Mouse (Mus musculus) hindbrain, embryonic 15.5 days (tissue): ENCODE measurements at regions not wholly inside any gene's neighbourhood (a gene's known extent, or its start where the extent isn't known, plus 50 kb on each side); places are given as distances from the start of the nearest gene placed in this dataset.
A peak's percentile ranks its signal among the peaks of the same experiment; 100 is the strongest.

Experiments
- ATAC-seq: fragments of 200-750 bp; cut with Nextera tagmentation; 2 replicates; pipeline ENCODE4 v1.8.0; 2017; ENCODE audit warnings: low read depth, moderate number of reproducible peaks, moderate TSS enrichment; ENCODE audit not compliant: low FRiP score
- H3K27ac ChIP-seq: fragments of 300-500 bp; sonication (generic); replicated peaks from 2 replicates; pipeline ENCODE4 v1.5.1; 2015; ENCODE audit warnings: mild to moderate bottlenecking, inconsistent platforms
- H3K27me3 ChIP-seq: fragments of 300-500 bp; sonication (generic); 2 replicates; pipeline ENCODE4 v1.6.1; 2015; ENCODE audit warnings: control low read depth, inconsistent platforms
- H3K36me3 ChIP-seq: fragments of 300-500 bp; sonication (generic); 2 replicates; pipeline ENCODE4 v1.6.1; 2015; ENCODE audit warnings: control low read depth, inconsistent platforms
- H3K4me1 ChIP-seq: fragments of 300-500 bp; sonication (generic); replicated peaks from 2 replicates; pipeline ENCODE4 v1.6.1; 2015; ENCODE audit warnings: control low read depth, inconsistent platforms
- H3K4me2 ChIP-seq: fragments of 300-500 bp; sonication (generic); 2 replicates; pipeline ENCODE4 v1.6.1; 2015; ENCODE audit warnings: moderate library complexity, mild to moderate bottlenecking, inconsistent platforms
- H3K4me3 ChIP-seq: fragments of 300-500 bp; sonication (generic); 2 replicates; pipeline ENCODE4 v1.5.1; 2015; ENCODE audit warnings: mild to moderate bottlenecking, inconsistent platforms
- H3K9ac ChIP-seq: fragments of 300-500 bp; sonication (generic); 2 replicates; pipeline ENCODE4 v1.6.1; 2015; ENCODE audit warnings: inconsistent platforms
- H3K9me3 ChIP-seq: fragments of 300-500 bp; sonication (generic); 2 replicates; pipeline ENCODE4 v1.6.1; 2016; ENCODE audit warnings: control low read depth, inconsistent platforms
- WGBS: fragments of 180-500 bp; shearing (Covaris S2); methylation state at CpG from one replicate; pipeline ENCODE4 v1.1.7; 2015; 5-methylcytosine and 5-hydroxymethylcytosine counted together

DNA sequence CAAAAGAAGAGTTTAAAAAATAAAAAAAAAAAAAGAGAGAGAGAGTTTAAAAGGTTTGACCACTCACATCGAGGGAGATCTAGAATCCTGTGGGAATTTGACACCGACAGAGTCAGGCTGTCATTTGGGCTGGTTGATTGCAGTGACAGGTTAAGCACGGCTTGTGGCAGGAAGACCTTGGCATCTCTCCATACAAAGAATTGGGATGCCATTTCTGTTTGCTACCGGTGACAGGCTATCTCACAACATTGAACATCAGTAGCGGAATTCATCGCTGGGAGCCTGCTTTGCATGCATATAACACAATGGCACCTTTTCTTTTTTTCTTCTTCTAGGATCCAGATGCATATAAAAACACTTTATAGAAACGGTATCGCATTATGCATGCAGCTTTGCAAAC lies 53.7 kb upstream of the Gm26657 start:
- no peak overlapping the region for H3K9ac ChIP-seq
- ATAC-seq, result no peak
- WGBS, result 50% methylated on average over 8 of the region's 8 CpGs
- H3K9me3 ChIP-seq, result no peaks in the 10 kb centered on the region
- no peaks in the 10 kb centered on the region for H3K27me3 ChIP-seq
- peaks cover 11% of the 10 kb centered on the region for H3K4me1 ChIP-seq
- H3K4me3 ChIP-seq, result no peak overlapping the region
- H3K4me2 ChIP-seq, result no peak overlapping the region
- no peaks in the 10 kb centered on the region for H3K36me3 ChIP-seq
- no peak overlapping the region for H3K27ac ChIP-seq

DNA sequence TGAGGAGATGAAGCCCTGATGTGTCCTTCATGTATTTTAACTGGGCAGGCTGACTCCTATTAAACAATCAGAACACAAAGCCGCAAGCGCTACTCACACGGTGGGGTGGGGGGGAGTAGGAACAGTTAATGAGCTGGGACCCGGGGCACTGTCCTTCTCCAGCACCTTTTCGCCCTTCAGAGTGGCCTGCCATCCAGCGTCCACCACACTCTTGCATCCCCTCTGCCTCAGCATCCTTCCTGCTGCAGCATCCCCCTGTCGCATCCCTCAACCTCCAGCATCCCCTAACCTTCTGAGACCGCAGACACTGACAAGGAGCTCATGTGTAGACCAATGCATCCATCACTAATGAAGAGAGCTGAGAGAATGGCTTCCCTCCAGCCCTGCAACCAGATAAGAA lies 54.2 kb upstream of the Gm26657 start:
- 37% methylated on average over 8 of the region's 8 CpGs for whole genome bisulfite sequencing
- Histone ChIP-seq H3K27ac (no peak overlapping the region), H3K27me3 (no peaks in the 10 kb centered on the region), H3K36me3 (no peaks in the 10 kb centered on the region), H3K4me2 (peak overlapping the region; percentile 41), H3K9me3 (no peaks in the 10 kb centered on the region), H3K9ac (no peak overlapping the region), H3K4me1 (peaks cover 11% of the 10 kb centered on the region), H3K4me3 (no peak overlapping the region)
- ATAC-seq, result 0 out of 2 replicates have a peak, but pooled peaks have one; percentile 32

DNA sequence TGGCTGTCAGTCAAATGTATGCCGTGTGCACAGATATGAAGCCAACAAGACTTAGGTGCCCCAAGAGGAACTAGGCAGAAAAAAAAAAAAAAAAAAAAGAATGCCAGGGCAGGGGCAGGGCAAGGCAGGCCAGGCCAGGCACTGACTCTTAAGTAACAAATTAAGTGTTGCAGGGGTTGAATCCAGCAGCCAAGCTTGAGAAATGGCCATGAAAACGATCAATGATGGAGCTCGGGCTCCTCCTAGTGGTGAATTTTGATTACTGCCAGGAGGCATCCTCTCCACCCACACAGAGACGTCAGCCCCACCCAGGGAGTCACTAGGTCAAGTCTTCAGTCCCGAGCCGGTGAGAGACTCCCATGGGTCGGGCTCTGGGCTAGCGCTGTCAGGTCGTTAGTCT lies 54.7 kb upstream of the Gm26657 start:
- peaks cover 11% of the 10 kb centered on the region for H3K4me1 ChIP-seq
- H3K27ac ChIP-seq, result no peak overlapping the region
- H3K36me3 ChIP-seq, result no peaks in the 10 kb centered on the region
- no peak overlapping the region for H3K4me3 ChIP-seq
- no peak overlapping the region for H3K9ac ChIP-seq
- ATAC-seq, result peak; percentile 86
- no peaks in the 10 kb centered on the region for H3K27me3 ChIP-seq
- peak overlapping the region; percentile 41 for H3K4me2 ChIP-seq
- 6% methylated on average over 9 of the region's 9 CpGs for WGBS
- no peaks in the 10 kb centered on the region for H3K9me3 ChIP-seq

DNA sequence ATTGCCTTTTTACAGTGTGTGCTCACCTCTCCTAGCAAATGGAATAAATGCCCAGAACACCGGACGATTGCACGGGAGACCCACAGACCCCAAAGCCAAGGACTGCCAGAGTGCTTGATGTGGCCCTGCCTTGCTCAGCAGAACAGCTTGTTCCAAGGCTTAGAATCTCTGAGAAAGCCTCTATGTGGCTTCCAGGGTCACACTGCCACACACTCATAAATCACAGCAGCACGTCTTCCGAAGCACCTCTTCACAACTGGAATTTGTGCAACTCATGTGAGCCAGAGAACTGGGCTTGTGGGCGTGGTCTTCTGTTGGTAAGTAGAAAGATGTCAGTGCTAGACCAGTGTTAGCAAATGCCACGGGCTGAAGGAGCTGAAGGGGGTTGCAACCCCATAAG lies 55.8 kb upstream of the Gm26657 start:
- H3K9ac ChIP-seq, result no peak overlapping the region
- H3K27me3 ChIP-seq, result no peaks in the 10 kb centered on the region
- WGBS, result 85% methylated on average over 7 of the region's 7 CpGs
- H3K4me2 ChIP-seq, result no peak overlapping the region
- no peak for ATAC-seq
- H3K27ac ChIP-seq, result no peak overlapping the region
- H3K36me3 ChIP-seq, result no peaks in the 10 kb centered on the region
- H3K4me1 ChIP-seq, result peaks cover 11% of the 10 kb centered on the region
- no peaks in the 10 kb centered on the region for H3K9me3 ChIP-seq
- H3K4me3 ChIP-seq, result no peak overlapping the region

DNA sequence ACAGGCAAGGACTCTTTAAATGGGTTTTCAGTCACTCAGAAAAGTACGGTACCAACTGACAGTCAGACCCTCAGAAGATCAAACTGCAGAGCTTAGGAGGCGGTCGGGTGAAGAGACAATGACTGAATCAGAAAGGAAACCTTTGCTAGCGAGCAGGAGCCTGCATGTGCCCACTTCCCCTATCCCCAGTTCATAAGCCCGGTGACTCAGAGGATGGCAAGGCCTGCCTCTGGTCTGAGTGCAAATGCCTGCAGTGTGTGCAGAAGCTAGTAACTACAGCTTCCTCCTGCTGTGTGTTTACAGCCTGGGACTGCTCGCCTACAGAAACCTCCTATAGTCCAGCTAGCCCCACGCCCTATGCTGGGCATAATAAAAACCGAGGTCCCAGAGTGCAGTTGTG lies 58.7 kb upstream of the Gm26657 start:
- no peak for ATAC-seq

DNA sequence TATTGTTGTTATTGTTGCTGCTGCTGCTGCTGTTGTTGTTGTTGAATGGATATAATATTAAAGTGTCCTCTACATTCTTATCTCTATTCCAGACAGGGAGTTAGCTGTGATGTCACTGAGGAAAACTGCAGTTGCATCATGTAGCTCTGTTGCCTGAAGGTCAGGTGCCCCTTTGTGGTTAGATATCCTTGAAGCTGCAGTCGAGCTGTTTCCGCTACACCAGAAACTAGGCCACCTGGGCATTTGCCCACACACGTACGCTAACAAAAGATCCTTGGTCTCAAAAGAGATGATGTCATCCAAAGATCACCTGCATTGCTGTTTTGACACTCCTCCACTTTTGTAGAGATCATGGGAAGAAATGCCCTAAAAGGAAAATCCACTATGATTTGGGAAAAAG lies 66.0 kb upstream of the Gm26657 start:
- H3K4me3 ChIP-seq, result no peak overlapping the region
- no peaks in the 10 kb centered on the region for H3K36me3 ChIP-seq
- ATAC-seq, result no peak
- H3K27ac ChIP-seq, result no peak overlapping the region
- no peaks in the 10 kb centered on the region for H3K4me1 ChIP-seq
- no peak overlapping the region for H3K4me2 ChIP-seq
- no peaks in the 10 kb centered on the region for H3K9me3 ChIP-seq
- H3K9ac ChIP-seq, result no peak overlapping the region
- 90% methylated on average over 4 of the region's 4 CpGs for WGBS
- H3K27me3 ChIP-seq, result no peaks in the 10 kb centered on the region

More for the DNA sequence above, 58.7 kb upstream of the Gm26657 start:
- Histone ChIP-seq H3K36me3 (no peaks in the 10 kb centered on the region), H3K4me2 (no peak overlapping the region), H3K9ac (no peak overlapping the region), H3K9me3 (no peaks in the 10 kb centered on the region), H3K27me3 (no peaks in the 10 kb centered on the region), H3K4me1 (peaks cover 8% of the 10 kb centered on the region), H3K4me3 (no peak overlapping the region), H3K27ac (no peak overlapping the region)
- 81% methylated on average over 8 of the region's 8 CpGs for WGBS

DNA sequence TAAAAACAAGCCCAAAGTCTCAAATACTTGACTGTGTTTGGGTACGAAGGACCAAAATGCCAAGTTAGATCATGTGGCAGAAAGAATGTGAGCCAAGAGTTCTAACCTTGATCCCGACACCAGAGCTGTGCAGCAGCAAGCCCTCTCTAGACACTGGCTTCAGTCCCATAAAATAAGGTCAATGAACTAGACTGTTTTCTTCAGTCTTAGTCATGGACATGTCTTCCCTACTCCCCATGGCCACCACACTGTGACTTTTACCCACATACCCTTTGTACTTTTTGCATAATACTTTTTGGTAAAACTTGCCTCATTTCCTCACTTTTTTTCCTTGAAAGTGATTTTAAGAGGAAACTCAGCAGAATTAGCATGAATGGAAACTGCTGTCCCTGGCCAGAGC lies 74.9 kb upstream of the Gm26657 start:
- Histone ChIP-seq H3K9me3 (no peaks in the 10 kb centered on the region), H3K27ac (no peak overlapping the region), H3K27me3 (no peaks in the 10 kb centered on the region), H3K4me2 (no peak overlapping the region), H3K9ac (no peak overlapping the region), H3K4me1 (no peaks in the 10 kb centered on the region), H3K36me3 (no peaks in the 10 kb centered on the region), H3K4me3 (no peak overlapping the region)
- 94% methylated on average over 2 of the region's 2 CpGs for WGBS
- ATAC-seq, result no peak

DNA sequence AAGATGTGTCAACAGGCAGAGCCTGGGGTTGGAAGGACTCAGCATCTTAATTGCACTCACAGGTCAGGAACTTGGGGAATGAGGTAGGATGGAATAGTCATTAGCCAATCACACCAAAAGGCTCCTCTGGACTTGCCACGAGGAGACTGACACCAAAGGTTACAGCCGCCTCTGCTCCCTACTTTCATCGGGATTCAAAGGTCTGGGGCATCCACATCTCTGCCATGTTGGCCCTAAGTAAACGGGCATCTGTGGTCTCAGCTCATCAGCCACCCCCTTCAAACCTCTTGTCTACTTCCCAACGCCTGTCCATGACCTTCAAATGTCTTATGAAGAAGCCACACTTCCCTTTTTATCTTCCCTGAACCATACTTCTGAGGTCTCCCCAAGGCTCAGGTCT lies 78.1 kb upstream of the Gm26657 start:
- ATAC-seq, result no peak
- Histone ChIP-seq H3K4me1 (no peaks in the 10 kb centered on the region), H3K4me3 (no peak overlapping the region), H3K27ac (no peak overlapping the region), H3K9ac (no peak overlapping the region), H3K27me3 (no peaks in the 10 kb centered on the region), H3K36me3 (no peaks in the 10 kb centered on the region), H3K4me2 (no peak overlapping the region), H3K9me3 (no peaks in the 10 kb centered on the region)
- WGBS, result 86% methylated on average over 5 of the region's 5 CpGs

DNA sequence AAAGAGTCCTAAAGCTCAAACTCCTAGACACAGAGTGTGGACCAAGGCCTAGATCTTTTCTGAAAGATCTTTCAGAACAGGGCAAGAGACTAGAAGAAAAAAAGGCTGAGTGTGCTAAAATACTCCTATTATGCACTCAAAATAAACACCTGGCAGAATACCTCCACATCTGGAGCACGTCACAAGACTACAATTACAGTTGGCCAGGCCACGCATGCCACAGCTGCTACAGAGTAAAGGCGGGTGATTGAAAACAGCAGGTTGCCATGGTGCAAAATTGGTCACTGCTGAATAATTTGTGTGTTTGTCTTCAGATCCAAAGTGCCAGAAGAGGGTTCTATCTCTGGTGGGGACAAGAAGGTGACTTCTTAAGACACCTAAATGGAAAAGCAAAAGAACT lies 82.8 kb upstream of the Gm26657 start:
- no peak overlapping the region for H3K9ac ChIP-seq
- no peaks in the 10 kb centered on the region for H3K9me3 ChIP-seq
- no peaks in the 10 kb centered on the region for H3K36me3 ChIP-seq
- ATAC-seq, result no peak
- no peaks in the 10 kb centered on the region for H3K27me3 ChIP-seq
- H3K27ac ChIP-seq, result no peak overlapping the region
- 73% methylated on average over 3 of the region's 3 CpGs for WGBS
- H3K4me1 ChIP-seq, result no peaks in the 10 kb centered on the region
- no peak overlapping the region for H3K4me2 ChIP-seq
- H3K4me3 ChIP-seq, result no peak overlapping the region

DNA sequence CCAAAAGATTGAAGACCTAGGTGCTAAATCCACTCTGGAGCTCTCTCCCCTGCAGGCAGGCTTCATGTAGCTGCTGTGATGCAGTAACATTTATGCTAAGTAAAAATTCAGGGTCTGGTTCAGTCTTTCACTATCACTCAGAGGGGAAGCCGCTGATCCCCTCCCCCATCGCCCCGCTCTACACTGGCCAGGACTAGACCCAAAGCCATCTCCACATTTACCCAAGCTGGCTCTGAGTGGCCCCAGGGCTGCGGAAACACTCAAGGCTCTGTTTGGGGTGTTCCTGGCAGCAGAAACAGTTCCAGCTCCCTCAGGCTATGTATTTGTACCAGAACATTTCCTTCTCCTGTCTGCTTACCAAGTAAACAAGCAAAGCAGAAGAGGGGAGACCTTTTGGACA lies 85.5 kb upstream of the Gm26657 start:
- ATAC-seq, result no peak
- no peak overlapping the region for H3K4me3 ChIP-seq
- H3K27me3 ChIP-seq, result no peaks in the 10 kb centered on the region
- H3K36me3 ChIP-seq, result no peaks in the 10 kb centered on the region
- no peaks in the 10 kb centered on the region for H3K9me3 ChIP-seq
- H3K9ac ChIP-seq, result no peak overlapping the region
- H3K4me1 ChIP-seq, result no peaks in the 10 kb centered on the region
- WGBS, result 78% methylated on average over 4 of the region's 4 CpGs
- H3K4me2 ChIP-seq, result no peak overlapping the region
- no peak overlapping the region for H3K27ac ChIP-seq

DNA sequence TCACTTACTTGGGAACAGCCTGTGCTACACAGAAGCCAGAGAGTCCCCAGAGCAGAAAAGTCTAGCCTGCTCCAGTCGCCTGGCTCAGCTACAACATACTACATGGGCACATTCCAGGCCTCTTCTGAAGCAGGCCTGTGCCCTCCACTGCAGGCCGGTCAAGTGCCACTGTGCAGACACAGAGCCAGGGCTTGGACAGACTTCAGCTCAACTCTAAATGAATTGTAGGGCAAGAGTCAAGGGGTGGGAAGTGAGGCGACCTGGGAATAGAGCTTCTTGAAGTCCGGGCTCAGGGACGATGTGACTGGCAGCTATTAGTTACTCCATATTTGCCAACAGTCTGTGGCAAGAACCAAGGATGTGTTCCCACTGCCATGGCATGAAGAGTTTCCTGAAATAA lies 87.1 kb upstream of the Gm26657 start:
- no peak for ATAC-seq
- Histone ChIP-seq H3K4me2 (no peak overlapping the region), H3K36me3 (no peaks in the 10 kb centered on the region), H3K9ac (no peak overlapping the region), H3K27ac (no peak overlapping the region), H3K4me3 (no peak overlapping the region), H3K27me3 (no peaks in the 10 kb centered on the region), H3K4me1 (no peaks in the 10 kb centered on the region), H3K9me3 (no peaks in the 10 kb centered on the region)
- 86% methylated on average over 5 of the region's 5 CpGs for WGBS

DNA sequence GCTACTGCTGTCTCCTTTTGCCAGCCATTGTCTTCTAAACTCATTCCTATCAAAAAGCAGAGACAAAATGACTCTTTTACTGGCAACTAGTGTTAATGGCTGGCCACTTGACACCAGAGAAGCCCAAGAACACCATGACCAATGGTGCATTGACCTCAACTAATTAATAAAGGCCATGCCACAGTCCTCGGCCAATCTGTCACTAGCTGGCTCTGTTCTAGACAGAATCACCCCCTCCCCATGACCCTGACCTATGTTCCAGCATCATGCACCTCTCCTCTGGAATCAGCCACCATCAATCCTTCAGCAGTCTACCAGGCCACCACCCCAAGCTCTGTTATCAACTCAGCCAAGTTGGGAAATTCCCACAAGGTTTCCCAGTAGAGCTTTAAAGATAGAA lies 90.1 kb upstream of the Gm26657 start:
- H3K4me3 ChIP-seq, result no peak overlapping the region
- H3K36me3 ChIP-seq, result no peaks in the 10 kb centered on the region
- no peak overlapping the region for H3K9ac ChIP-seq
- no peak overlapping the region for H3K4me2 ChIP-seq
- no peak overlapping the region for H3K27ac ChIP-seq
- ATAC-seq, result no peak
- no peaks in the 10 kb centered on the region for H3K9me3 ChIP-seq
- H3K4me1 ChIP-seq, result peaks cover 4% of the 10 kb centered on the region
- 21% methylated on average over 1 of the region's 1 CpGs for WGBS
- H3K27me3 ChIP-seq, result no peaks in the 10 kb centered on the region

DNA sequence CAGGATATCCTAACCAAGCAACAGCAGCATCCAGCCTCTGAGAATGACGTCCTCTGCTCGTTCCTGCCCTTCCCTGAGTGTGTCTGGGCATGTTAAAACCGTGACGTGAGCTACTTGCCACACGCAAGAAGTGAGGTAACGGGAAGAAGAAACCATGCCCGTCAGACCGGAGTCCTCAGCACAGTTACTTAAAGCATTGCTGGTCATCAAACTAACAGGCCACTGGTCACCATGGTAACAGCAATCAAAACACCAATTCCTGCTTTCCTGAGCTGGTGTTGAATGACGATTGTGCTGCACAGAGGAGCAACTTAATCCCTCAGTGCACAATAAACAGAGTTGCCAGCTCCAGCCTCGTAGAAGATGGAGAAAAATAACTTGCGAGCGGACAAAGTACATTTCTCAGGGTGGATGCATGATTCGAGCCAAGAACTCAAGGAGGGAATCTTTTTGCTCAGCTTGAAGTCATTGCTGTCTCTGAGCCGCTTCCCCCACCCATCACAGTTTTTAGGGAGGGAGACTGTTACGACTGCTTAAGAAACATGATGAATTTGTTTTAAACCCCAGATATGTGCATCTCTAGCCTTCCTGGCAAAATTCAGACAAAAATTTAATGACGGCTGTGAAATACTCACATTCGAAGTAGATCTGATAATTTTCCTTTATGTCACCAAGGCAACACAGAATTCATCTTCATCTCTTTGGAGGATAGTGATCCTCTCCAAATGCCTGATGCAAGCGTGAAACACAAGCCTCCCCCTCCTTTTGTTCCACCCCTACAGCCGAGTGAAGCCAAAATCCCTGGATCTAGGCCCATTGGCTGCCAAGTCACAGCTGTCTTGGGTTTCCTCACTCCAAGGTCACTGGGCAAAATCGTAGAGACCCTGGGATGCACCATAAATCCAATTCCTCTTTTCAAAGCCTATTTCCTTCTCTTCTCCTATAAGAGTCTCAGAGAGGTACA lies 95.6 kb upstream of the Gm26657 start:
- H3K4me1 ChIP-seq, result peaks cover 19% of the 10 kb centered on the region
- no peaks in the 10 kb centered on the region for H3K27me3 ChIP-seq
- WGBS, result 15% methylated on average over 20 of the region's 20 CpGs
- no peaks in the 10 kb centered on the region for H3K9me3 ChIP-seq
- H3K4me2 ChIP-seq, result peak overlapping the region; percentile 50
- H3K36me3 ChIP-seq, result no peaks in the 10 kb centered on the region
- H3K27ac ChIP-seq, result peak overlapping the region; percentile 71
- peak; percentile 83 for ATAC-seq
- H3K4me3 ChIP-seq, result peak overlapping the region; percentile 11; the same call in 1 of the 2 replicates
- no peak overlapping the region for H3K9ac ChIP-seq
